Mouse (Mus musculus): ENCODE data around the gene Snd1. TPM values are rescaled to one million over a fixed set of nuclear protein-coding genes. Genes with fewer than 3 reads are reported as not detected.
A peak's percentile ranks its signal among the peaks of the same experiment; 100 is the strongest.

Gene Snd1
- polyA plus RNA-seq, 1 experiment from 2014 or later = 110 TPM

DNA sequence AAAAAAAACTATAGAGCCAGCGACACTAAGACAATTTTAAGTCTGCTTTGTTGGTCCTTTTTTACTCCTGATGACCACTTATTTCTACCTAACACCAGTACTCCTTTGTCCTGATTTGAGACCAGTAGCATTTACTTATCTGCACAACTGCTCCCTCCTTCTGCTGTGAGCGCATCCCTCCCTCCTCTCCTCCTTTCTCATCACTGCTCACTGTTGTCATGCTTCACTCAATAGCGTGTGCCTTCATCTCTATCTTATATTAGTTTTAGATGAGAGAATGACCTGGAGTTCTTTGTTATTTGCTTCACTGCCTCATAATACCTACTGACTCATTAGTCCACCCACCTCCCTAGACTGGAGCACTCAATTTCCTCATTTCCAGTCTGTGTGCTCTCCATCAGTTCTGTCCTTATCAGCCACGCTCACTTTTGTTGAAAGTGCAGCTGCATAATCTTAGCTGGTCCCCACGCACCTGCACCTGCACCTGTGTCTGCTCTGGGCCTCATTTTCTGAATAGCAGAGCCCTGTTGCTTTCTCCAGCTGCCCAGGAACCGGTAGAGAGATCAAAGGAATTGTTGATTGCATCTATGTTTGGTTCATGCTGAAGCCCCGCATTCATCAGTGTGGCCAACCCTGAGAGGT lies 242.4 kb downstream of the Snd1 start:
- DNase-seq (ENCODE audit: extremely low spot score, low spot score) = no peak
- H3K9me3 ChIP-seq = no peaks in the 10 kb centered on the region
- peaks cover 11% of the 10 kb centered on the region for H3K36me3 ChIP-seq (replicated peaks)
- no peak overlapping the region for H3K4me3 ChIP-seq
- no peak overlapping the region for H3K27ac ChIP-seq
- H3K27me3 ChIP-seq (ENCODE audit: poor library complexity, severe bottlenecking) = no peaks in the 10 kb centered on the region
- WGBS = 59% methylated on average over 7 of the region's 7 CpGs
- peaks cover 23% of the 10 kb centered on the region for H3K4me1 ChIP-seq

DNA sequence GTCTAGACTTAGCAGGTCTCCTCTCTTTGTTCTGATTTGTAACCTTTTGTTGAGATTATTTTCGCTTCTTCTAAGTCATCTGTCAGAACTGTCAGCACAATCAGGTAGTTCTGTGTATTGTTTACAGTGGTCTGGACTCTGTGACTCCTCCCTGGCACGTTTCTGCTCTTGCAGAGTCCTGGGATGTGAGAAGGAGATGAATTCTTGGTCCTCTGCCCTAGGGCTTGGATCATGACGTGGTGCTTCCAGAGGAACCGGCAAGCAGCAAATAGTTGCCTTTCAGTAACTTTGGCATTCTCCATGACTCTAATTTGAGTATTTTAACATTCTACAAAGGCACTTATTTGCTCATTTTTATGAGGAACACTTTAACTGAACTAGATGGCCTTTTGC lies 242.9 kb downstream of the Snd1 start:
- no peak overlapping the region for H3K27ac ChIP-seq
- no peaks in the 10 kb centered on the region for H3K27me3 ChIP-seq (ENCODE audit: poor library complexity, severe bottlenecking)
- H3K36me3 ChIP-seq (replicated peaks) = peaks cover 6% of the 10 kb centered on the region
- H3K4me1 ChIP-seq = peaks cover 23% of the 10 kb centered on the region
- 58% methylated on average over 4 of the region's 4 CpGs for WGBS
- DNase-seq (ENCODE audit: extremely low spot score, low spot score) = no peak
- no peaks in the 10 kb centered on the region for H3K9me3 ChIP-seq
- no peak overlapping the region for H3K4me3 ChIP-seq

- Histone ChIP-seq H3K36me3 (replicated peaks) (peaks cover 3% of the 10 kb centered on the region; the same call in 1 of the 2 replicates), H3K27me3 (ENCODE audit: poor library complexity, severe bottlenecking) (no peaks in the 10 kb centered on the region), H3K27ac (no peak overlapping the region), H3K4me3 (no peak overlapping the region), H3K4me1 (peaks cover 31% of the 10 kb centered on the region), H3K9me3 (no peaks in the 10 kb centered on the region)
- no peak for DNase-seq (ENCODE audit: extremely low spot score, low spot score)
- 94% methylated on average over 9 of the region's 9 CpGs for WGBS
Observed at GRCm38 (mm10) chr6:28720391-28721171, 245.6 kb downstream of the Snd1 start.

DNA sequence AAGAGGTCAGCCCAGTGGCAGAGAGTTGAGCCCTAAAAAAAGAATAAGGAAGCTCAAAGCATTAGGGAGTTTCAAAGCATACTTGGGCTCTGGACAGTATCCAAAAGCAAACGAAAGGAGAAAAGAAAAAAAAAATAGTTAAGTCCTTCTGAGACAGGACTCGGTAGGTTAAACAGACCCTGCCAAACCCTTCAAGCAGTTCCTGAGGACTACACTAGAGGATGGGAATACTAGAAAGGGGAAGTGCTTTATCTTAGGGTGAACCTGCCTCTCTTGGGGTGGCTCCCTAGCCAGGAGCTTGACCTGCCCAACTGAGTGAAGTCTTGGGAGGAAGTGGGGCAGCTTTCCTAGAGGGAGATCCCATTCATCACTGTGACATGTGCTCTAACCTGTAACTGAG lies 248.1 kb downstream of the Snd1 start:
- no peak overlapping the region for H3K27ac ChIP-seq
- H3K9me3 ChIP-seq = no peaks in the 10 kb centered on the region
- peaks cover 22% of the 10 kb centered on the region for H3K4me1 ChIP-seq
- WGBS = 80% methylated on average over 2 of the region's 2 CpGs
- peaks cover 8% of the 10 kb centered on the region; the same call in 1 of the 2 replicates for H3K36me3 ChIP-seq (replicated peaks)
- no peak for DNase-seq (ENCODE audit: extremely low spot score, low spot score)
- H3K27me3 ChIP-seq (ENCODE audit: poor library complexity, severe bottlenecking) = no peaks in the 10 kb centered on the region
- no peak overlapping the region for H3K4me3 ChIP-seq

DNA sequence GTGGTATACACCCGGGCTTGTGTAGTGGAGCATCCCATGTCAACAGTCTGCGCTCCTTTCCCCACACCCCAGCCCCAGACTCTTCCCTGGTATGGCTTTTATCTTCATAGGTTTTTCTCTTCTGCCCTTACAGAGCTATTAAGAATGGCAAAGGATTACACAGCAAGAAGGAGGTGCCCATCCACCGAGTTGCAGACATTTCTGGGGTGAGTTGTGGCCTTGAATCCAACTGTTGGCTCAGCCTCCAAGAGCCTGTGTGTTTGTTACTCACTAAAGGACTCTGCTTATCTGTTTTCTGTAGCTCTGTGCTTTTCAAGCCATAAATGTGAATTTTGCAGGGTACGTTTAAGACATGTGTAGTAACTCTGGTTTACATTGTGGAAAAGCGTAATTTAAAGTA lies 249.8 kb downstream of the Snd1 start:
- no peaks in the 10 kb centered on the region for H3K27me3 ChIP-seq (ENCODE audit: poor library complexity, severe bottlenecking)
- peaks cover 8% of the 10 kb centered on the region; the same call in 1 of the 2 replicates for H3K36me3 ChIP-seq (replicated peaks)
- 63% methylated on average over 5 of the region's 5 CpGs for WGBS
- no peak overlapping the region for H3K4me3 ChIP-seq
- no peak overlapping the region for H3K27ac ChIP-seq
- DNase-seq (ENCODE audit: extremely low spot score, low spot score) = no peak
- H3K9me3 ChIP-seq = no peaks in the 10 kb centered on the region
- peaks cover 37% of the 10 kb centered on the region for H3K4me1 ChIP-seq

DNA sequence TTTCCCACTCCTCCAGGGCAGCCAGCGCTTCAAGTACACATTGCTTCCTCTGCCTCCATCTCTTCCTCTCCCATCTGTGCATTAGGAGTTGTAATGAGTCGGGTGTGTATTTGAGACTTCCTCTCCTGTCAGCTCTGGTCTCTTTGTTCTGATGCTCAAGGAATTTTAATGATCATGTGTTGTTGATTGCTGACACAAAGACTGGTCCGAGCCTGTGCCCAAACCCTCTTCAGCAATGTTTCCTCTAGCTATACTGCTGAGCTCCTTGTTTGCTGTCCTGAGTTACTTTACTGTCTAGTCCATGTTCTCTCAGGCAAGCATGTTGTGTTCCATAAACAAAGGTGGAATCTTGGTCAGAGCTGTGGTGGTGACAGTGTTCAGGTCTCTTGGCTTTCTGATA lies 254.3 kb downstream of the Snd1 start:
- Histone ChIP-seq H3K27me3 (ENCODE audit: poor library complexity, severe bottlenecking) (no peaks in the 10 kb centered on the region), H3K27ac (peak overlapping the region; percentile 22), H3K4me1 (peaks cover 44% of the 10 kb centered on the region), H3K4me3 (no peak overlapping the region), H3K9me3 (no peaks in the 10 kb centered on the region), H3K36me3 (replicated peaks) (peaks cover 8% of the 10 kb centered on the region; the same call in 1 of the 2 replicates)
- 38% methylated on average over 3 of the region's 3 CpGs for WGBS
- DNase-seq (ENCODE audit: extremely low spot score, low spot score) = no peak

DNA sequence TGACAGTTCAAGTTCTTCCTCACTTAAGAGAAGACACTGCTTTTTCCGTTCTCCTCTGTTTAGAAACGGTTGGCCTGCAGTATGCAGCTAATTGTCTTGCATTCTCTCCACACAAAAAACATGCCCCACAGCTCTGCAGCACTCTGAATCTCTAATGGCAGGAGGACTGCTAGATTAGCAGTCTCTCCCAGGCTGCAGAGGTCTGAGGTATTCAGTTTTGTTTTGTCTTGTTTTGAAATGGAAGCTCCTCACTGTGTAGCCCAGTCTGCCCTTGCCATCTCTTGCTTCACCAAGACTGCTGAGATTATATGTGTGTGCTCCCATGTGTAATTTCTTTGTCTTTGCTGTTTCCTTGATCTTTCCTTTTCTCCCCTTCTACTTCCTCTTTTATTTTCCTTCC lies 254.7 kb downstream of the Snd1 start:
- Histone ChIP-seq H3K9me3 (no peaks in the 10 kb centered on the region), H3K4me3 (no peak overlapping the region), H3K27me3 (ENCODE audit: poor library complexity, severe bottlenecking) (no peaks in the 10 kb centered on the region), H3K4me1 (peaks cover 41% of the 10 kb centered on the region), H3K27ac (peak overlapping the region; percentile 22), H3K36me3 (replicated peaks) (peaks cover 8% of the 10 kb centered on the region; the same call in 1 of the 2 replicates)
- no peak for DNase-seq (ENCODE audit: extremely low spot score, low spot score)
- WGBS = 41% methylated on average over 2 of the region's 2 CpGs

DNA sequence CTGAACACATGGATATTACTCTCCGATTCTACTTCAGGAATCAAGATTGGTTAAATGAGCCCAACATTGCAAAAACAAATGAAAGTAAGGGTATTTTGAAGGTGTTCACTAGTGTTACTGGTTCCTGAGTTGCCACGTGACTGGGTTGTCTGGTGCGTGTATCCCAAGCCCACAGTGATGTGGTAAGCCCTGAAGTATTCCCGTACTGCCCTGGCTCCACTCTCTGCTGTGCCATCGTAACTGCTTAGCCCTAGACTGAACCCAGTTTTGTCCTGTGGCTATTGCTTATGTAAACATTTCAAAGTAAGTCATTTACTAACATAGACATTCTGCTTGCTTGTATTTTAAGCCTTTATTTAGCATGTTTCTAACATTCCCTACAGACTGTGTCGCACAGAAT lies 256.3 kb downstream of the Snd1 start:
- Histone ChIP-seq H3K27me3 (ENCODE audit: poor library complexity, severe bottlenecking) (no peaks in the 10 kb centered on the region), H3K27ac (no peak overlapping the region), H3K36me3 (replicated peaks) (0 out of 2 replicates have a peak, but pooled peaks cover under 1% of the 10 kb centered on the region), H3K4me1 (peaks cover 36% of the 10 kb centered on the region), H3K9me3 (no peaks in the 10 kb centered on the region), H3K4me3 (no peak overlapping the region)
- WGBS = 95% methylated on average over 6 of the region's 6 CpGs
- no peak for DNase-seq (ENCODE audit: extremely low spot score, low spot score)

DNA sequence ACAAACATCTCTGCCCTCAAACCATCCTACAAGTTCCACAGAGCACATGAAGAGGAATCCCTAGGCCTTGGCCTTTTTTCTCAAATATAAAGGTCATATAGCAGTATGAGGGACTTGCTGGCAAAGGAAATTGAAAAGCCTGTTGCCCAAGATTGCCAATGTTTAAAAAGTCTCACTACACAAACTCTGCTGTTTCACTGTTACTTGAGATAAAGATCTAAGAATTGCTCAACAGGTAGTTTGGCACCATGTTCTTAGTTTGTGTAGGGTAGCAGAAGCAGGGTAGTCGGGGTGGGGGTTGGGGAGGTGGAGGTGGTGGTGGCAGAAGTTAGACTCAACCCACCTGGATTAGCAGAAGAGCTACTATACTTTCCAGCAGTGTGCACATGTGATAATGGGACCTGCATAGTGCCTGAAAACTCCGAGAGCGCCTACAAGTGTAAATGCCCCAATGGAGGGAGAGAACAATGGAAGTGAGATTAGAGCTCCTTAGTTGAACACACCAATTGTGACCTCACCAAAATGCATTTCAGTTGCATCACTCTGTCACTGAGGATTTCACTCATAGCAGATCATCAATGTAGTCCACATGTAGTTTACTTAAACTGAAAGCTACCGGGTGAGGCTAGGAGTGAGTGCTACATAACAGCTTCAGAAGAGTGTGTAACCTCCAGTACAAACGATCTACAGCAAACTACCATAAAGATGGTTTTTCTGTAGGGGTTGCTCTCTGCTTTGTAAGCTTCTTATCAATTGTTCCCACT lies 259.1 kb downstream of the Snd1 start:
- Histone ChIP-seq H3K9me3 (no peaks in the 10 kb centered on the region), H3K27me3 (ENCODE audit: poor library complexity, severe bottlenecking) (no peaks in the 10 kb centered on the region), H3K4me3 (no peak overlapping the region), H3K27ac (no peak overlapping the region), H3K36me3 (replicated peaks) (no peaks in the 10 kb centered on the region), H3K4me1 (peaks cover 20% of the 10 kb centered on the region)
- WGBS = 83% methylated on average over 5 of the region's 5 CpGs
- DNase-seq (ENCODE audit: extremely low spot score, low spot score) = no peak

GRCm38 (mm10) chr6:28735116-28735515 lies 260.2 kb downstream of the Snd1 start:
- no peaks in the 10 kb centered on the region for H3K9me3 ChIP-seq
- no peak overlapping the region for H3K4me3 ChIP-seq
- no peaks in the 10 kb centered on the region for H3K36me3 ChIP-seq (replicated peaks)
- H3K27ac ChIP-seq = no peak overlapping the region
- H3K27me3 ChIP-seq (ENCODE audit: poor library complexity, severe bottlenecking) = no peaks in the 10 kb centered on the region
- no peak for DNase-seq (ENCODE audit: extremely low spot score, low spot score)
- peaks cover 10% of the 10 kb centered on the region for H3K4me1 ChIP-seq
- 82% methylated on average over 9 of the region's 9 CpGs for WGBS

GRCm38 (mm10) chr6:28736665-28737064 lies 261.7 kb downstream of the Snd1 start:
- Histone ChIP-seq H3K27me3 (ENCODE audit: poor library complexity, severe bottlenecking) (no peaks in the 10 kb centered on the region), H3K4me3 (no peak overlapping the region), H3K36me3 (replicated peaks) (no peaks in the 10 kb centered on the region), H3K4me1 (peaks cover 6% of the 10 kb centered on the region), H3K9me3 (no peaks in the 10 kb centered on the region), H3K27ac (no peak overlapping the region)
- WGBS = 86% methylated on average over 7 of the region's 7 CpGs
- DNase-seq (ENCODE audit: extremely low spot score, low spot score) = no peak

DNA sequence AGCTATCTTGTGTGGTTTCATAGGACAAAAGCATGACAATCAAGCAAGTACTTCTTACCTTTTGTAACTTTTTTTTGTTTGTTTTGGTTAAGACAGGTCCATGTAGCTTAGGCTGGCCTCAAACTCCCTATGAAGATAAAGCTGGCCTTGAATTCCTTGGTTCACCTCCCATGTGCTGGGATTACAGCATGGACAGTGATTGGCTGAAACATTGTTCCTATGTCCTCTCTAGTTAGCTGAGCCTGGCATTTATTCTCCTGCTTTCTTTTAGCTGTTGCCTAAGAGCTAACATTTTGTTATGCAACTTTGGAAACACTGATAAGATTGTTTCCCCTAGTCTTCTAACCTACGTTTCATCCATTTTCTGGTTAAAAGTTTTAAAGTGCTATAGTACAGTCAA lies 262.7 kb downstream of the Snd1 start:
- H3K4me3 ChIP-seq = no peak overlapping the region
- WGBS = 84% methylated on average over 1 of the region's 1 CpGs
- no peaks in the 10 kb centered on the region for H3K36me3 ChIP-seq (replicated peaks)
- no peak overlapping the region for H3K27ac ChIP-seq
- H3K27me3 ChIP-seq (ENCODE audit: poor library complexity, severe bottlenecking) = no peaks in the 10 kb centered on the region
- H3K9me3 ChIP-seq = no peaks in the 10 kb centered on the region
- DNase-seq (ENCODE audit: extremely low spot score, low spot score) = no peak
- H3K4me1 ChIP-seq = peaks cover 6% of the 10 kb centered on the region

DNA sequence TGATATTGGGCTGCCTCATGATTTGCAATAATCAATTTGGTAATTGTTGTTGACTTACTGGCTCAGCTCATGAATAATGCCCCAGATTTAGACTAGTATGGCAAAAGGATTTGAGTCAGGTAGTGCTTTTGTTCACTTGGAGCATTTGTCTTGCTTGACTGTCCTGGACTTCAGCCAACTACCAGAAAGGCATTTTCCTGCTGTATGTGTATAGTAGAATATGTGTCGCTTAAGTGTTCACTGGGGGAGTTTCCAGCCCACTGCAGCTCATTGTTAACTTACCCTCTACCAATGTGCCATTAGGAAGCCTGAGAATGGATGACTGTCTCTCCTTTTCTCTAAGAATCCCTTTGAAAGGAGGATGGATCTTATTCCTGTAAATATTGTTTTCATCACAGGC lies 268.6 kb downstream of the Snd1 start:
- Histone ChIP-seq H3K9me3 (no peaks in the 10 kb centered on the region), H3K4me1 (peaks cover 17% of the 10 kb centered on the region), H3K27me3 (ENCODE audit: poor library complexity, severe bottlenecking) (no peaks in the 10 kb centered on the region), H3K27ac (no peak overlapping the region), H3K4me3 (no peak overlapping the region), H3K36me3 (replicated peaks) (peaks cover 21% of the 10 kb centered on the region)
- 90% methylated on average over 1 of the region's 1 CpGs for WGBS
- DNase-seq (ENCODE audit: extremely low spot score, low spot score) = no peak
